Mouse (Mus musculus): Measurements from ENCODE around the gene Mag. TPM values are rescaled to one million over a fixed set of nuclear protein-coding genes. Genes with fewer than 3 reads are reported as not detected.
"Not testable (repeated sequence)": the region's sequence is repeated elsewhere in the genome, so short reads cannot be mapped to it uniquely, and the experiment has no call there.

Mag gene
- polyA plus RNA-seq, 1 experiment from 2014 or later = 0.91 TPM

- H3K36me3 ChIP-seq (ENCODE audit: insufficient read depth, low read length) = 0 out of 2 replicates have a peak, but pooled peaks cover 4% of the 10 kb centered on the region
- H3K9me3 ChIP-seq (replicated peaks; ENCODE audit: low read length) = no peaks in the 10 kb centered on the region
- 64% methylated on average over 9 of the region's 9 CpGs for WGBS
- H3K9ac ChIP-seq (ENCODE audit: low read depth, low read length) = no peak within 1 kb of the TSS
- no peak within 1 kb of the TSS for H3K4me3 ChIP-seq (replicated peaks; ENCODE audit: low read depth, low read length)
- no peak for TF ChIP-seq CTCF (IDR thresholded peaks at IDR 0.05; ENCODE audit: low read depth)
- no peaks in the 10 kb centered on the region for H3K4me1 ChIP-seq (replicated peaks; ENCODE audit: insufficient read depth, low read length)
- H3K4me2 ChIP-seq (ENCODE audit: low read length) = no peak within 1 kb of the TSS
- ATAC-seq (replicated peaks; ENCODE audit: low FRiP score, low read depth) = peak; percentile 16; the same call in 1 of the 2 replicates
- no peak within 1 kb of the TSS for H3K27ac ChIP-seq
- H3K27me3 ChIP-seq (ENCODE audit: insufficient read depth, low read length) = no peaks in the 10 kb centered on the region
- DNase-seq (ENCODE audit: low spot score) = no peak
These were observed 29.4 kb upstream of the Mag start, which contains the start of gene Hamp for GRCm38 (mm10) chr7:30943909-30944635. TSS of gene Hamp (minus strand) at chr7:30944032.

GRCm38 (mm10) chr7:30942365-30942764 lies 27.7 kb upstream of the Mag start:
- WGBS = 56% methylated on average over 1 of the region's 3 CpGs
- H3K4me3 ChIP-seq (replicated peaks; ENCODE audit: low read depth, low read length); H3K9me3 ChIP-seq (replicated peaks; ENCODE audit: low read length); DNase-seq (ENCODE audit: low spot score); H3K27ac ChIP-seq; H3K27me3 ChIP-seq (ENCODE audit: insufficient read depth, low read length); H3K4me1 ChIP-seq (replicated peaks; ENCODE audit: insufficient read depth, low read length); H3K9ac ChIP-seq (ENCODE audit: low read depth, low read length); ATAC-seq (replicated peaks; ENCODE audit: low FRiP score, low read depth); H3K4me2 ChIP-seq (ENCODE audit: low read length); H3K36me3 ChIP-seq (ENCODE audit: insufficient read depth, low read length): not testable (repeated sequence)

- not testable (repeated sequence) for DNase-seq (ENCODE audit: low spot score); H3K27ac ChIP-seq; ATAC-seq (replicated peaks; ENCODE audit: low FRiP score, low read depth); H3K36me3 ChIP-seq (ENCODE audit: insufficient read depth, low read length); H3K27me3 ChIP-seq (ENCODE audit: insufficient read depth, low read length); H3K9ac ChIP-seq (ENCODE audit: low read depth, low read length); H3K4me3 ChIP-seq (replicated peaks; ENCODE audit: low read depth, low read length); H3K4me1 ChIP-seq (replicated peaks; ENCODE audit: insufficient read depth, low read length); H3K9me3 ChIP-seq (replicated peaks; ENCODE audit: low read length); H3K4me2 ChIP-seq (ENCODE audit: low read length)
- WGBS = 78% methylated on average over 1 of the region's 1 CpGs
These were observed 25.4 kb upstream of the Mag start for GRCm38 (mm10) chr7:30940070-30940469.

GRCm38 (mm10) chr7:30935422-30936099 lies 20.9 kb upstream of the Mag start:
- H3K4me2 ChIP-seq (ENCODE audit: low read length); H3K27me3 ChIP-seq (ENCODE audit: insufficient read depth, low read length); H3K4me1 ChIP-seq (replicated peaks; ENCODE audit: insufficient read depth, low read length); DNase-seq (ENCODE audit: low spot score); H3K36me3 ChIP-seq (ENCODE audit: insufficient read depth, low read length); H3K9me3 ChIP-seq (replicated peaks; ENCODE audit: low read length); H3K4me3 ChIP-seq (replicated peaks; ENCODE audit: low read depth, low read length); H3K27ac ChIP-seq; ATAC-seq (replicated peaks; ENCODE audit: low FRiP score, low read depth); H3K9ac ChIP-seq (ENCODE audit: low read depth, low read length): not testable (repeated sequence)
- WGBS = 64% methylated on average over 6 of the region's 6 CpGs

GRCm38 (mm10) chr7:30924581-30924980 lies 9.9 kb upstream of the Mag start, which contains the start of gene Hamp2:
TSS of gene Hamp2 (minus strand) at chr7:30924681.
- H3K36me3 ChIP-seq (ENCODE audit: insufficient read depth, low read length); ATAC-seq (replicated peaks; ENCODE audit: low FRiP score, low read depth); H3K4me3 ChIP-seq (replicated peaks; ENCODE audit: low read depth, low read length); H3K9ac ChIP-seq (ENCODE audit: low read depth, low read length); H3K4me2 ChIP-seq (ENCODE audit: low read length); H3K27me3 ChIP-seq (ENCODE audit: insufficient read depth, low read length); H3K9me3 ChIP-seq (replicated peaks; ENCODE audit: low read length); H3K27ac ChIP-seq; H3K4me1 ChIP-seq (replicated peaks; ENCODE audit: insufficient read depth, low read length); DNase-seq (ENCODE audit: low spot score): not testable (repeated sequence)
- WGBS = 71% methylated on average over 2 of the region's 2 CpGs

GRCm38 (mm10) chr7:30924071-30924470 lies 9.4 kb upstream of the Mag start:
- TF ChIP-seq CTCF (IDR thresholded peaks at IDR 0.05; ENCODE audit: low read depth) = no peak
- no peak for DNase-seq (ENCODE audit: low spot score)
- H3K27ac ChIP-seq = no peak overlapping the region
- H3K4me3 ChIP-seq (replicated peaks; ENCODE audit: low read depth, low read length) = no peak overlapping the region
- 60% methylated on average over 3 of the region's 3 CpGs for WGBS
- no peak overlapping the region for H3K4me2 ChIP-seq (ENCODE audit: low read length)
- no peaks in the 10 kb centered on the region for H3K36me3 ChIP-seq (ENCODE audit: insufficient read depth, low read length)
- H3K9ac ChIP-seq (ENCODE audit: low read depth, low read length) = no peak overlapping the region
- H3K9me3 ChIP-seq (replicated peaks; ENCODE audit: low read length) = no peaks in the 10 kb centered on the region
- no peak for ATAC-seq (replicated peaks; ENCODE audit: low FRiP score, low read depth)
- H3K4me1 ChIP-seq (replicated peaks; ENCODE audit: insufficient read depth, low read length) = no peaks in the 10 kb centered on the region
- no peaks in the 10 kb centered on the region for H3K27me3 ChIP-seq (ENCODE audit: insufficient read depth, low read length)

- not testable (repeated sequence) for ATAC-seq (replicated peaks; ENCODE audit: low FRiP score, low read depth); DNase-seq (ENCODE audit: low spot score); H3K4me1 ChIP-seq (replicated peaks; ENCODE audit: insufficient read depth, low read length); H3K4me2 ChIP-seq (ENCODE audit: low read length); H3K4me3 ChIP-seq (replicated peaks; ENCODE audit: low read depth, low read length); H3K36me3 ChIP-seq (ENCODE audit: insufficient read depth, low read length); H3K9me3 ChIP-seq (replicated peaks; ENCODE audit: low read length); H3K27ac ChIP-seq; H3K27me3 ChIP-seq (ENCODE audit: insufficient read depth, low read length); H3K9ac ChIP-seq (ENCODE audit: low read depth, low read length)
- 37% methylated on average over 3 of the region's 3 CpGs for WGBS
These were observed 7.8 kb upstream of the Mag start for GRCm38 (mm10) chr7:30922490-30922889.
